Mouse (Mus musculus) inflammation-experienced regulatory T-cells, adult 16 weeks (primary cell): ENCODE data around the gene Defa31. TPM values are rescaled to one million over a fixed set of nuclear protein-coding genes. Genes with fewer than 3 reads are reported as not detected.

Experiments used
- polyA plus RNA-seq: library from polyadenylated mRNA; unstranded; fragments of 100-300 nt; shearing (Covaris generic); gene quantifications from one replicate; pipeline ENCODE4 v1.2.1, GENCODE M21; 2017

Defa31 gene
- not detected for polyA plus RNA-seq

DNA sequence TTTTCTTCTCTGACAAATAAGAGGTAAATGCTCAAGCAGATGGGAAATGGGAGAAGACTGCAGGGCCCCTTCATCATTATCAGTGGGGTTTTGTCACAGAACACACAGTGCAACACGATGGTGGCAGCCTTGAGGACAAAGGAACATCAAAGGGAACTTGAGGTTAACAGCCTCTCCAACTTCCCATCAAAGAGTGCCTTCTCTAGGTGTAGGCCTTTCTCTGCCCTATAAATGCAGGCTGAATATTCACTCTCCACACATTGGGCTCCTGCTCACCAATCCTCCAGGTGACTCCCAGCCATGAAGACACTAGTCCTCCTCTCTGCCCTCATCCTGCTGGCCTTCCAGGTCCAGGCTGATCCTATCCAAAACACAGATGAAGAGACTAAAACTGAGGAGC is at the start of gene Defa31:
Gene Defa31, plus strand, starts transcription at position 301 of the 400 bp plus-strand sequence.

GRCm38 (mm10) chr8:21161977-21162376 is 29.4 kb upstream of the Defa31 start, which contains the start of gene Defa22:
Gene Defa22, plus strand, starts transcription at chr8:21162277.

DNA sequence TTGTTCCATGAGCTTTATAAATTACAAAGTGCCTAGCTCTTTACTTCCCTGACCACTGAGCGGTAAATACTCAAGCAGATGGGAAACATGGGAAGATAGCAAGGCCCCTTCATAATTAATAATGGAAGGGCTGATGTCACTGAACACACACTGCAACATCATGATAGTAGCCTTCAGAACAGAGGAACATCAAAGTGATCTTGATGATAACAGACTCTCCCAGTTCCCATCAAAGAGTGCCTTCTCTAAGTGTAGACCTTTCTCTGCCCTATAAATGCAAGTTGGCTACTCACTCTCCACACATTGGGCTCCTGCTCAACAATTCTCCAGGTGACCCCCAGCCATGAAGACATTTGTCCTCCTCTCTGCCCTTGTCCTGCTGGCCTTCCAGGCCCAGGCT is 9.8 kb downstream of the Defa31 start, which contains the start of gene Gm15293:
Gene Gm15293, plus strand, starts transcription at position 301 of the 400 bp plus-strand sequence.

Other genes starting within 250 kb of the Defa31 start
- not detected for gene AY761185, start 246.9 kb upstream of the Defa31 start, polyA plus RNA-seq
- not detected for gene Defa21, start 166.1 kb upstream of the Defa31 start, polyA plus RNA-seq
- gene Defa23, start 136.6 kb upstream of the Defa31 start, polyA plus RNA-seq: not detected
- gene Defa35, start 126.6 kb upstream of the Defa31 start, polyA plus RNA-seq: not detected
- not detected for gene Defa25, start 107.2 kb upstream of the Defa31 start, polyA plus RNA-seq
- not detected for gene Gm14851, start 95.6 kb upstream of the Defa31 start, polyA plus RNA-seq
- gene Defa30, start 57.0 kb upstream of the Defa31 start, polyA plus RNA-seq: not detected
- not detected for gene Defa22, start 29.3 kb upstream of the Defa31 start, polyA plus RNA-seq
- gene Gm15293, start 9.9 kb downstream of the Defa31 start, polyA plus RNA-seq: not detected
- gene Gm15292, start 58.1 kb downstream of the Defa31 start, polyA plus RNA-seq: not detected
- not detected for gene Defa27, start 123.9 kb downstream of the Defa31 start, polyA plus RNA-seq
- gene Defa29, start 135.4 kb downstream of the Defa31 start, polyA plus RNA-seq: not detected
- not detected for gene Defa2, start 186.9 kb downstream of the Defa31 start, polyA plus RNA-seq
- not detected for gene Defa33, start 200.2 kb downstream of the Defa31 start, polyA plus RNA-seq
- not detected for gene Defa36, start 235.8 kb downstream of the Defa31 start, polyA plus RNA-seq